Mouse (Mus musculus): ENCODE measurements around the gene Sirt2. TPM values are rescaled to one million over a fixed set of nuclear protein-coding genes. Genes with fewer than 3 reads are reported as not detected.
A peak's percentile ranks its signal among the peaks of the same experiment; 100 is the strongest.

Sirt2 gene
- polyA plus RNA-seq, 1 experiment: 64.1 TPM

DNA sequence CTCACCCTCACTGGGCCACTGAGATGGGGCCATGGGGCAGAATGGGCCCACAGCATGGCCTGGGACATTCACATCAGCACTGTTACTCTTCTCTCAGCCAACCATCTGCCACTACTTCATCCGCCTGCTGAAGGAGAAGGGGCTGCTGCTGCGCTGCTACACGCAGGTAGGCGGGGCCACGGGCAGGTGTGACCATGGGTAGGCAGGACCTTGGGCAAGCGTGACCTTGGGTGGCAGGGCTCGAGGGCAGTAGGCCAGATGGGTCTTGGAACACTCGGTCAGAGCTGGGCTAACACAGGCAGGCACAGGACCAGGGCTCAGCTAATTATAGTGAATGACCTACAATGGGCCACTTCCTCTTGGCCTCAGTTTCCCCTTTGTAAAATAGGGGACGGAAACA lies 12.3 kb downstream of the Sirt2 start:
- H3K27ac ChIP-seq (ENCODE audit: insufficient read depth, low read length): no peak overlapping the region
- peaks cover 3% of the 10 kb centered on the region; the same call in 1 of the 2 replicates for H3K4me1 ChIP-seq (ENCODE audit: control insufficient read depth, insufficient read depth, low read length)
- H3K4me3 ChIP-seq (ENCODE audit: insufficient read depth, low read length): no peak overlapping the region
- TF ChIP-seq POLR2A (IDR thresholded peaks at IDR 0.05; ENCODE audit: low read depth, low read length) (no peak), CTCF (IDR thresholded peaks at IDR 0.05; ENCODE audit: borderline replicate concordance, insufficient read depth, low read length) (no peak)

DNA sequence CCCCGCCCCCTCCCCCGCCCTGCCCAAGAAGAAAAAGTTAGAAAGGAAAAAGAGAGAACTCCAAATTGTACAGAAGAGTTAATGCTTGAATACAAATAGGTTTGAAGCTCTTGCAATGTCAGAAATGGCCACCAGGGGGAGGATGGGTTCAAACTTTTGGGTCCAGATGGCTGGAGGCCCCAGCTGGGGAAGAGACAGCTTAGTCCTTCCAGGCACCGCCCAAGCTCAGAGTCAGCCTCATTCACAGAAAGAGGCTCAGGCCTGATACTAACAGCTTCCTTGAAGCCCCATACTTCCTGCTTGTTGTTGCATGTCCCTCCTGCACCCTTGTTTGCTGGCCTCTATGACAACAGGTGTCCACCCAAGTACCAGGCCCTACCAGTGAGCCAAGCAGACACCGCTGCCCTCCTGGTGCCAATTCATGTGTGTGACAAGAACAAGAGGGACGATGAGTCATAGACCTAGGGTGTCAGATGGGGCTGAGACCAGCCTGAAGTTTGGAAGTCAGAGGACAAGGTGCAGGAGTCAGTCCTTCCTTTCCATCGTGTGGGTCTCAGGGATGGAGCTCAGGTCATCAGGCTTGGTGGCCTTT lies 13.6 kb downstream of the Sirt2 start:
- Histone ChIP-seq H3K27ac (ENCODE audit: insufficient read depth, low read length) (peak overlapping the region; percentile 48), H3K4me3 (ENCODE audit: insufficient read depth, low read length) (no peak overlapping the region), H3K4me1 (ENCODE audit: control insufficient read depth, insufficient read depth, low read length) (peaks cover 3% of the 10 kb centered on the region; the same call in 1 of the 2 replicates)
- no peak for TF ChIP-seq POLR2A (IDR thresholded peaks at IDR 0.05; ENCODE audit: low read depth, low read length)
- 0 out of 2 replicates have a peak, but pooled peaks have one; percentile 31 for TF ChIP-seq CTCF (IDR thresholded peaks at IDR 0.05; ENCODE audit: borderline replicate concordance, insufficient read depth, low read length)

DNA sequence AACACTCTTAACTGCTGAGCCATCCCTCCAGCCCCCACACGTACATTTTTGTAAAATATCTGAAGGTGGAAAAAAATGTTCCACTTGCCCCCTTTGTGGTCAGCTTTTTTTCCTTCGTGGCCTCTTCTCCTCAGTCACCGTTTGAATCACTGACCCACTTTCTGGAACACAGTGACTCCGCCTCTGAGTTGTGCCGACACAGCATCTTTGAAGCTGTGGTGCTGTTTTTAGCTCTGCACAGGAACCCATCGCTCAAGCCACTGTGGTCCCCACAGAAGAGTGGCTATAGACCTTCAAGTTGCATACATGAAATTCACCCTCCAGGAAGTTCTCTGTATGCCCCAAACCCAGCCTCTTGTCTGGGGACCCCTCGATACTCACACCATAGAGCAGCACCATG lies 14.3 kb downstream of the Sirt2 start:
- Histone ChIP-seq H3K4me3 (ENCODE audit: insufficient read depth, low read length) (no peak overlapping the region), H3K27ac (ENCODE audit: insufficient read depth, low read length) (peak overlapping the region; percentile 48; the same call in 1 of the 2 replicates), H3K4me1 (ENCODE audit: control insufficient read depth, insufficient read depth, low read length) (peaks cover 3% of the 10 kb centered on the region; the same call in 1 of the 2 replicates)
- TF ChIP-seq CTCF (IDR thresholded peaks at IDR 0.05; ENCODE audit: borderline replicate concordance, insufficient read depth, low read length) (no peak), POLR2A (IDR thresholded peaks at IDR 0.05; ENCODE audit: low read depth, low read length) (no peak)

DNA sequence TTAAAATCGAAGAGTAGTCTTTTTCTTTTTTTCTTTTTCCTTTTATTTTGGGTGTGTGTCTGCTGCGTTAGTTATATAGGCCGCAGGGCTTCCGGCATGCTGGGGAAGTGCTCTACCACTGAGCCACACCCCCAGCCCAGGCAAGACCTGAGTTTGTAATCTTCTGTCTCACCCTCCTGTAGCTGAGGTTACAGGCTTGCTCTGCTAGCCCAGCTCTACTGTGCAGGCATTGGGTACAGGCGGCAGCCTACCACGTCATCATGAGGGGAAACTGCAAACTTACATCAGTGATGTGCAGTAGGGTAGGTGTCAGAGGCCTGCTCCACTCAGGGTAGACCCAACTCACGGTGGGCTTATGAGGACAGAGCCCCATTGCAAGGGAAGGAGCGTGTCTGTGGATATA lies 14.7 kb downstream of the Sirt2 start:
- TF ChIP-seq CTCF (IDR thresholded peaks at IDR 0.05; ENCODE audit: borderline replicate concordance, insufficient read depth, low read length): no peak
- no peak for TF ChIP-seq POLR2A (IDR thresholded peaks at IDR 0.05; ENCODE audit: low read depth, low read length)
- Histone ChIP-seq H3K4me1 (ENCODE audit: control insufficient read depth, insufficient read depth, low read length) (peaks cover 3% of the 10 kb centered on the region; the same call in 1 of the 2 replicates), H3K4me3 (ENCODE audit: insufficient read depth, low read length) (no peak overlapping the region), H3K27ac (ENCODE audit: insufficient read depth, low read length) (no peak overlapping the region)

DNA sequence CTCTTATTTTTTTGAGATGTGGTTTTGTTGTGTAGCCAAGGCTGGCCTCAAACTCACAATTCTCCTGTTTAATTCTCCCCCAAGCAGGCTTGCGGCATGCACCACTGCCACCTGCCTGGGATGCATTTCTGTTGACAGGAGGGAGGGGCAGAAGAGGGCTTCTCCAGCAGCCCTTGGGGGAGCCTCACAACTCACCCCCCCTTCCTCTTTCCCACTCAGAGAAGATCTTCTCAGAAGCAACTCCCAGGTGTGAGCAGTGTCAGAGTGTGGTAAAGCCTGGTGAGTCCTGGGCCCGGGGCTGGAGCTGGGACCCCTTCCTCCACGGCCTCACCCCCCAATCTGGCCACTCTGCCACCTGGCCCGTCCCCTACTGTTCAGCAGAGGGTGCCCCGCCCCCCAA lies 18.6 kb downstream of the Sirt2 start:
- TF ChIP-seq POLR2A (IDR thresholded peaks at IDR 0.05; ENCODE audit: low read depth, low read length) (no peak), CTCF (IDR thresholded peaks at IDR 0.05; ENCODE audit: borderline replicate concordance, insufficient read depth, low read length) (no peak)
- no peak overlapping the region for H3K27ac ChIP-seq (ENCODE audit: insufficient read depth, low read length)

DNA sequence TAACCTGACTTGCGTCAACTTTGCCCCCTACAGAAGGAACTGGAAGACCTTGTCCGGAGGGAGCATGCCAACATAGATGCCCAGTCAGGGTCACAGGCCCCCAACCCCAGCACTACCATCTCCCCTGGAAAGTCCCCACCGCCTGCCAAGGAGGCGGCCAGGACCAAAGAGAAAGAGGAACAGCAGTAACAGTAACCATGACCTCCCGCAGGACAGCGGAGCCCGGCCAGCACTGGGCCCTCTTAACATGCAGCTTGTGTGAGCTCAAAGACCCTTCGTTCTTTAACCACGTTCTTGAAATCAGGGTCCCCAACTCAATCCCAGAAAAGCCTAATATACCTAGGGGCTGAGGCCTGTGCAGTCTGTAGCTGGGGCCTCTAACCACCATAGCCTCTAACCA lies 21.3 kb downstream of the Sirt2 start:
- TF ChIP-seq CTCF (IDR thresholded peaks at IDR 0.05; ENCODE audit: borderline replicate concordance, insufficient read depth, low read length) (no peak), POLR2A (IDR thresholded peaks at IDR 0.05; ENCODE audit: low read depth, low read length) (no peak)
- Histone ChIP-seq H3K4me1 (ENCODE audit: control insufficient read depth, insufficient read depth, low read length) (peaks cover 3% of the 10 kb centered on the region; the same call in 1 of the 2 replicates), H3K4me3 (ENCODE audit: insufficient read depth, low read length) (no peak overlapping the region), H3K27ac (ENCODE audit: insufficient read depth, low read length) (no peak overlapping the region)

More for the DNA sequence above, 18.6 kb downstream of the Sirt2 start:
- H3K4me1 ChIP-seq (ENCODE audit: control insufficient read depth, insufficient read depth, low read length): peaks cover 6% of the 10 kb centered on the region; the same call in 1 of the 2 replicates
- no peak overlapping the region for H3K4me3 ChIP-seq (ENCODE audit: insufficient read depth, low read length)

DNA sequence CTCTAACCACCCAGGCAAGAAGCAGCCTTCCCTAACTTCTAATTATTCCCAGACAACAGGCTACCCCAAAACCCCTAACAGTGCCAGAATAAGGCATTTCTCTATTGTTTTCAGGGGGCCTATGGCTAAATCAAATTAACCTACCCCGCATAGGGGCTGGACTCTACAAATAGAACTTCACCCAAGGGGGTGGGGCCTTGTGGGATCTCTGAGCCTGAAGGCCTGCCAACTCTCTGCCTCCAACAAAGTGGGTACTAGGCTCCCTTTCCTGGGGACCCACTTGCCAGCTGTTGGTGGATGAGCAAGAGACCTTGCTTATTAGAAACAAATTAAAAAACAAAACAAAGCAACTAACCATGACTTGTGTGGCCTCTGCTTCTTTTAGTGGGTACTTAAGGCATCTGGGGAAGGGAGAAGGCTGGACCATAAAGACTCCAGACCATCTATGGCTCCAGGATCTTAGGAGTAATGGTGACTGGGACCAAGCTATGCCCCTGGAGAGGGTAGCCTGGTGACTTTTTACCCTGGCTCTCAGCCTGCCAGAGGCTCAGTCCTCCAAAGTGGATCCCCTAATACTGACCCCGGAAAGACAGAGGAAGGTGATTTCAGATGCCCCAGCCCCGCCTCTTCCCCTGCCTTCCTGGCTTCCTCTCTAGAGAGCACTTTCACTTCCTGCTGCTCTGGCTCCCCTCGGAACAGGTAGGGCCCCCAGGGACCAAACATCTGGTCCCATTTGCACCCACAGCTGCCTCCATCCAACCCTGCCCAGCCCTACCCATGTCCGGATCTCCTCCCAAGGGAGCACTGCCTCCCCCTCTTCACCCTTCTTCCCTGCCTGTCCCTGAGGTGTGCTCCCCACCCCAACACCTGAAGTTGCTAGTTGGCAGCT lies 22.0 kb downstream of the Sirt2 start, which contains the start of gene Rinl:
Rinl (plus strand) TSS at position 663 of the 889 bp plus-strand sequence.
- Histone ChIP-seq H3K4me3 (ENCODE audit: insufficient read depth, low read length) (no peak within 1 kb of the TSS), H3K4me1 (ENCODE audit: control insufficient read depth, insufficient read depth, low read length) (peaks cover 3% of the 10 kb centered on the region; the same call in 1 of the 2 replicates), H3K27ac (ENCODE audit: insufficient read depth, low read length) (peak within 1 kb of the TSS; percentile 35; the same call in 1 of the 2 replicates)
- TF ChIP-seq POLR2A (IDR thresholded peaks at IDR 0.05; ENCODE audit: low read depth, low read length): no peak
- no peak for TF ChIP-seq CTCF (IDR thresholded peaks at IDR 0.05; ENCODE audit: borderline replicate concordance, insufficient read depth, low read length)

DNA sequence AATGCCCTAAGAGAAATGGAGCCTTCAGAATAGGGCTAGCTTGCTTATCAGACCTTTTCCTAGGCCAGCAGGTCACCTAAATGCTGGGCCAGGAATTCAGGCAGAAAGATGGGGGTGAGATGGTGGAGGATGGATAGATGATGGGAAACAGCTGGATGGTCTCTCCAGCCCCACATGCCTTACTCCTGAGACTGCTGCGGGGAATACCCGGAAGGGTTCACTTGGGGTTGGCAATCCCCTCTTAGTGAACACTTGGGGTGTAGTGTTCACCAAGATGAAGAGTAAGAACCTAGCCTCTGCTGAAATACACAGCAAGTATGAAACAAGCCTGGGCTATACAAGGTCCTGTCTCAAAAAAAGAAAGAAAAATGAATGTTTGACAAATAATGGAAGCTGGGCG lies 22.7 kb downstream of the Sirt2 start:
- Histone ChIP-seq H3K4me3 (ENCODE audit: insufficient read depth, low read length) (no peak overlapping the region), H3K27ac (ENCODE audit: insufficient read depth, low read length) (peak overlapping the region; percentile 2; the same call in 1 of the 2 replicates), H3K4me1 (ENCODE audit: control insufficient read depth, insufficient read depth, low read length) (peaks cover 3% of the 10 kb centered on the region; the same call in 1 of the 2 replicates)
- TF ChIP-seq CTCF (IDR thresholded peaks at IDR 0.05; ENCODE audit: borderline replicate concordance, insufficient read depth, low read length) (no peak), POLR2A (IDR thresholded peaks at IDR 0.05; ENCODE audit: low read depth, low read length) (no peak)

DNA sequence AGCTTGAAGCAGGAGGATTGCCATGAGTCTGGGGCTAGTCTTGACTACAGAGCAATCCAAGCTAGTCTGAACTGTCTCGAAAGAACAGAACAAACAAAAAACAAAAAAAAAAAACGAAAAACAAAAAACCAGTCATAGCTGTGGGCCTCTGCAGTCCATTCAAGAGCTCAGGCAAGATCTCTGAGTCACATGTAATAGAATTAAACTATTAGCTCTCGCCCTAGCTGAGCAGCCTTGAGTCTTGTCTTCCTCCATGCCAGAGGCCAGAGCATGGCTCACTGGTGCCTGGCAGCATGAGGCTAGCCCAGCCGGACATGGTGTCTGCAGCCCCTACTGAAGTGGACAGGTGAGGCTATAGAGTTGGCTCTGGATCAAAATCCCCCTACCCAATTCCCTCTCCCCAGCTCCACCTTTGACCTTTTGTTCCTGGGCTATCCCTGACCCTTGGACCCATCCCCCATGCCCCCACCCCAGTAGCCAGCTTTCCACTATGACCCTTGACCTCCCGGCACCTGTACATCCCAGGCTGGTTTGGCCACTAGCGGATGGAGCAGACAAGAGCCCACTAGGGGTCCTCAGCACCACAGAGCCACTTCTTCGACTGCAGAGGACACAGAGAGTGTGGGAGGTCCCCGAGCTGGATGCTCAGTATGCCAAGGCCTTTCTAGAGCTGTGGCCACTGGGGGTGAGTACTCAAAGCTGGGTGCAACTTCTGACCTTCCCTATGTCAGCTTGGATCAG lies 23.7 kb downstream of the Sirt2 start:
- H3K4me3 ChIP-seq (ENCODE audit: insufficient read depth, low read length): no peak overlapping the region
- H3K4me1 ChIP-seq (ENCODE audit: control insufficient read depth, insufficient read depth, low read length): peaks cover 3% of the 10 kb centered on the region; the same call in 1 of the 2 replicates
- H3K27ac ChIP-seq (ENCODE audit: insufficient read depth, low read length): peak overlapping the region; percentile 35; the same call in 1 of the 2 replicates
- TF ChIP-seq CTCF (IDR thresholded peaks at IDR 0.05; ENCODE audit: borderline replicate concordance, insufficient read depth, low read length) (no peak), POLR2A (IDR thresholded peaks at IDR 0.05; ENCODE audit: low read depth, low read length) (no peak)

Measured in embryonic fibroblast, embryonic 13.5 days (primary cell).